Mouse (Mus musculus) kidney, adult 2 months (tissue): Measurements from ENCODE around the gene Pomt2. TPM values are rescaled to one million over a fixed set of nuclear protein-coding genes. Genes with fewer than 3 reads are reported as not detected.
A peak's percentile ranks its signal among the peaks of the same experiment; 100 is the strongest.

Source experiments
- DNase-seq: peaks from one replicate; pipeline ENCODE4 v3.0.0; 2021
- H3K27ac ChIP-seq: fragments of 200-500 bp; 2 replicates; pipeline ENCODE4 v1.5.1; 2012; ENCODE audit warnings: low read depth, low read length, control low read depth, inconsistent platforms; ENCODE audit not compliant: insufficient read depth
- H3K27me3 ChIP-seq: fragments of 200-500 bp; replicated peaks from 2 replicates; pipeline ENCODE4 v1.6.1; 2012; ENCODE audit warnings: mild to moderate bottlenecking, moderate library complexity, low read length, inconsistent platforms; ENCODE audit not compliant: control insufficient read depth, insufficient read depth
- H3K36me3 ChIP-seq: fragments of 200-500 bp; 2 replicates; pipeline ENCODE4 v1.6.1; 2012; ENCODE audit warnings: mild to moderate bottlenecking, moderate library complexity, low read length, inconsistent platforms; ENCODE audit not compliant: control insufficient read depth, insufficient read depth
- H3K4me1 ChIP-seq: fragments of 200-500 bp; 2 replicates; pipeline ENCODE4 v1.6.1; 2011; ENCODE audit warnings: low read length; ENCODE audit not compliant: control insufficient read depth, insufficient read depth
- H3K4me3 ChIP-seq: fragments of 200-500 bp; 2 replicates; pipeline ENCODE4 v1.5.1; 2011; ENCODE audit warnings: mild to moderate bottlenecking, low read depth, low read length, control low read depth; ENCODE audit not compliant: insufficient read depth
- CTCF ChIP-seq: fragments of 200-500 bp; conservative IDR thresholded peaks from 2 replicates; pipeline ENCODE4 v1.5.1; 2011; ENCODE audit warnings: low read depth, mild to moderate bottlenecking, control low read depth, low read length, moderate library complexity, mixed read lengths; ENCODE audit not compliant: insufficient read depth, insufficient read length
- POLR2A ChIP-seq: fragments of 200-500 bp; IDR thresholded peaks from one replicate; pipeline ENCODE4 v1.6.1; 2011; ENCODE audit warnings: low read depth, low read length, control low read depth
- WGBS: fragments of 180-500 bp; shearing (Covaris S2); methylation state at CpG from one replicate; pipeline ENCODE4 v1.1.7; 2018; 5-methylcytosine and 5-hydroxymethylcytosine counted together
- polyA plus RNA-seq: library from polyadenylated mRNA; depleted of rRNA; stranded (reverse); fragments of >200 nt; gene quantifications from 2 replicates; pipeline ENCODE4 v1.2.3, GENCODE M21; 2012

Pomt2 gene
- polyA plus RNA-seq, 1 experiment = 15.9 TPM

DNA sequence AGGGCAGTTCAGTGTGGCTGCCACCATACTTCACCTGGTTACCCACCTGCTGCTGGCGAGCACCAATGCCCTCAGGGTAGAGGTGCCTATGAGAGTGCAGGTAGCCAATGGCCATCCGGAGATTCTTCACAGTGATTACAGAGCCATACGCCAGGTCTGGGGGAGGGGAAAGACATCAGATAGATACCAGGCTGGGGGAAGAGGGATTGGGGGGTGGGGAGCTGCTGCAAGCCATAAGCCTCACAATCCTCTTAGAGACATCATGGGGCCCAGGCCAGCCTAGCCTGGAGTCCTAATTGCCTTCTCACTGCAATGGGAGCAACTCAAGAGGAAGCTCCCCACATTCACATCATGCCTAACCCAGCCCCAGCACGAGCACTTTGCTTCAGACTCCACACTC is 20.5 kb downstream of the Pomt2 start:
- no peak for DNase-seq
- TF ChIP-seq POLR2A = no peak
- no peak for TF ChIP-seq CTCF
- WGBS = 77% methylated on average over 4 of the region's 4 CpGs
- Histone ChIP-seq H3K36me3 (no peaks in the 10 kb centered on the region), H3K4me1 (no peaks in the 10 kb centered on the region), H3K27ac (no peak overlapping the region), H3K27me3 (no peaks in the 10 kb centered on the region), H3K4me3 (no peak overlapping the region)

DNA sequence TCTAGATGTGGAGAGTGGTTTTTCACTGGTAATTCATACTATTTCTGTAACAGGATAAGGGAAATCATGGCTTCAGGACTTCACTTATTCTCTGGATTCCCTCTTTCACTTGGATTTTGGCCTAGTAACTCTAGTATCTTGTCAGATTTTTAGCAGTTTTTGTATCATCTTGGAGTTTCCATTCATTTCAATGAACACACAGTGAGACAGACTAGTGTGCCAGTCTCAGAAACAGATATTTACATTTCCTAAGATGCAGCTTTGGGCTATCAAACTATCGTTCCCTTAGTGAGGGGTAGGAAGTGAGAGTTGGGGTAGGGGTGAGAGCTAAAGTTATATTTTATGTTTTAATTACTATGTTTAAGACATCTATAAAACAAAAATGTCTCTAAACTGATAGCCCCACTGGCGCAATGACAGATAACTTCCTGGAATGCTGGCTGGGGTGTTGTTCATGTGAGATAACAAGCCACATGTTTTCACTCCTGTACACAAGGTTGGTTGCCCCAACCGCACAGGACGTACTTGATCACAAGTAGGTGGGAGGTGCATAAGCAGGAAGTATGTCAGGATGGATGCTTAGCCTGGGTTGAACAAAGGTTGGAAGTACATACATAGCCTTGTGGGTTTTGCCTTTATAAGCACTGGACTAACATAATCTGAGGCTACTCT is 25.7 kb downstream of the Pomt2 start:
- 87% methylated on average over 4 of the region's 4 CpGs for WGBS
- DNase-seq = no peak
- no peaks in the 10 kb centered on the region for H3K4me1 ChIP-seq
- TF ChIP-seq CTCF (no peak), POLR2A (no peak)
- H3K4me3 ChIP-seq = no peak overlapping the region
- no peaks in the 10 kb centered on the region; the same call in 1 of the 2 replicates for H3K27me3 ChIP-seq
- no peak overlapping the region for H3K27ac ChIP-seq
- peaks cover 3% of the 10 kb centered on the region for H3K36me3 ChIP-seq

GRCm38 (mm10) chr12:87107357-87107977 is 40.3 kb downstream of the Pomt2 start:
- Histone ChIP-seq H3K4me3 (no peak overlapping the region), H3K4me1 (no peaks in the 10 kb centered on the region), H3K27ac (no peak overlapping the region), H3K36me3 (no peaks in the 10 kb centered on the region), H3K27me3 (no peaks in the 10 kb centered on the region)
- TF ChIP-seq POLR2A (no peak), CTCF (no peak)
- 53% methylated on average over 3 of the region's 3 CpGs for WGBS
- no peak for DNase-seq

DNA sequence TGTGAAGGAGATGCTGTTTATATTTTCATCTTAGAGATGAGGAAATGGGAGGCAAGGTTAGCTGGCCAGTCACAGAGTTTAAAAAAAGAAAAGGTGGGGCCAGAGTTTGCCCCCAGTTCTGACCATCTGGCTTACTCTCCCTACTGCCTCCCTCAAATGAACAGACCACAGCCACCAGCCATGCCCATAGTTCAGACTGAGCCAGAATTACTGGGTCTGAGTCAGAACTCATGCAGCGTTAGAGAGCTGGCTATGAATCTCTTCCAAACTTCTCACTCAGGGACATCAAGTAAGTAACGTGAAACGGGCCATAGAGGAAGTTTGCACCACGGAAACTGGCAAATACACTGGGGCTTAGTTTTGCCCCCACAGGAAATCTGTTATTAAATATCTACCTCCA is 43.0 kb downstream of the Pomt2 start:
- DNase-seq = no peak
- no peak for TF ChIP-seq POLR2A
- no peak for TF ChIP-seq CTCF
- no peaks in the 10 kb centered on the region for H3K4me1 ChIP-seq
- no peaks in the 10 kb centered on the region for H3K36me3 ChIP-seq
- 81% methylated on average over 4 of the region's 4 CpGs for WGBS
- no peaks in the 10 kb centered on the region for H3K27me3 ChIP-seq
- H3K27ac ChIP-seq = no peak overlapping the region
- H3K4me3 ChIP-seq = no peak overlapping the region

DNA sequence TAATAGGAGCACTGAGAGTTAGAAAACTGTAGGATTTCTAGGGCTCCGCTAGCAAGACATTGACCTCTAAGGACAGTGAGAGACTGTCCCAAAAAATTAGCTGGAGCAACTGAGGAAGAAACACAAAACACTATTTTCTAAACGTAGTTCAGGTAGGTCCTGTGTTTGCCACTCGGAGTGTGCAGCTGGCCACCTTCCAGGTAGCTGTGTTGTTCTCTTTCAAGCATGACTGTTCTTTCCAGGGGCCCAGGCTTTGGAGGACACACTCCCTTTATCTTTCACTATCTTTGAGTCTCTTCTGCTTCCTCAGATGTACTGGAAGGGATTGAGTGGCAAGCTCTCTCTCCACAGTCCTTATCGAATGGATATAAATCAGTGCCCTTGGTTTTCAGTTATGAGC is 44.3 kb downstream of the Pomt2 start:
- H3K27ac ChIP-seq = no peak overlapping the region
- no peak for TF ChIP-seq POLR2A
- no peak for TF ChIP-seq CTCF
- DNase-seq = peak; percentile 33
- 65% methylated on average over 4 of the region's 4 CpGs for WGBS
- H3K27me3 ChIP-seq = no peaks in the 10 kb centered on the region
- H3K4me3 ChIP-seq = no peak overlapping the region
- H3K4me1 ChIP-seq = no peaks in the 10 kb centered on the region
- no peaks in the 10 kb centered on the region for H3K36me3 ChIP-seq

- H3K27ac ChIP-seq = no peak within 1 kb of the TSS
- TF ChIP-seq CTCF (no peak), POLR2A (no peak)
- no peaks in the 10 kb centered on the region for H3K36me3 ChIP-seq
- 4% methylated on average over 32 of the region's 32 CpGs for WGBS
- no peak within 1 kb of the TSS for H3K4me3 ChIP-seq
- no peaks in the 10 kb centered on the region for H3K4me1 ChIP-seq
- no peak for DNase-seq
- H3K27me3 ChIP-seq = no peaks in the 10 kb centered on the region
Observed at GRCm38 (mm10) chr12:87102165-87102631, 45.6 kb downstream of the Pomt2 start, which contains the start of gene Ngb. Gene Ngb (minus strand): TSS chr12:87102539.

- Histone ChIP-seq H3K4me1 (no peaks in the 10 kb centered on the region), H3K36me3 (no peaks in the 10 kb centered on the region), H3K4me3 (no peak overlapping the region), H3K27me3 (no peaks in the 10 kb centered on the region), H3K27ac (no peak overlapping the region)
- 72% methylated on average over 4 of the region's 4 CpGs for WGBS
- DNase-seq = peak; percentile 40
- TF ChIP-seq CTCF = no peak
- TF ChIP-seq POLR2A = no peak
Observed at GRCm38 (mm10) chr12:87100331-87100730, 47.4 kb downstream of the Pomt2 start.
